Mouse (Mus musculus): ENCODE data around the gene 4930451I11Rik.
A peak's percentile ranks its signal among the peaks of the same experiment; 100 is the strongest.

4930451I11Rik gene

DNA sequence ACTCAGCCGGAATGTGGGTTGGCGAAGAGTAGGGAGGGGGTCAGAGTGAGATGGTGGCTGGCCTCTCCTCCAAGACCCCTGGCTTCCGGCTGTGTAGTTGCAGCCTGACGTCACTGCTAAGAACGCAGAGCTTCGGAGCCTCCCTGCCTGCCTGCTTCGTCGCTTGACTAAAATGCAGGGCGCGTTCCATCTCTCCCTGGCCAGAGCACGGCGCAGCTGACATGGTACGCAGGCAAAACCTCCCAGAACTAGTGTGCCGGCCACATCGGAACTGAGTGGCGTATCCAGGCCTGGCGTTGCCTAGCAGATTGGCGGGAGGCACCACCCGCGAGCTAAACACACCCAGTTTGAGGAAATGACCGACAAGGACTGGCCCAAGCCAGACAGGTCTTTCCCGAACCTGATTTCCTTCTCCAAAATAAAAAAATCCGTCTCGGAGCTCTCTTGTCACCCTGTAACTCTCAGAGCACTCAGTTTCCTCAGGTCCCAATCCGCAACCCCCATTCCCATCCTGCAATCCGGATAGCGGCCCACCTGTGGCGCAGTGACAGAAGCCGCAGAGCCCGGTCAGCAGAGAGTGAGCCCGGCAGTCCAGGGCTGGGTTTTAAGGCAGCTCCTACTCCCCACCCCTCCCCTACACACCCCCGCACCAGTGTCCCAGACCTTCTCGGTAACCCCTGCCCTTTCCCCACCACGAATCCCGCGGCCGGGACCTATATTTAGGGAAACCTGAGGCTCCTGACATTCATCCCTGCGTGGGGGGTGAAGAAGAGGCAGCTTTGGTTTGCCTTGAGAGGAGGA, 31.8 kb downstream of the 4930451I11Rik start:
- DNase-seq (ENCODE audit: low spot score): no peak

DNA sequence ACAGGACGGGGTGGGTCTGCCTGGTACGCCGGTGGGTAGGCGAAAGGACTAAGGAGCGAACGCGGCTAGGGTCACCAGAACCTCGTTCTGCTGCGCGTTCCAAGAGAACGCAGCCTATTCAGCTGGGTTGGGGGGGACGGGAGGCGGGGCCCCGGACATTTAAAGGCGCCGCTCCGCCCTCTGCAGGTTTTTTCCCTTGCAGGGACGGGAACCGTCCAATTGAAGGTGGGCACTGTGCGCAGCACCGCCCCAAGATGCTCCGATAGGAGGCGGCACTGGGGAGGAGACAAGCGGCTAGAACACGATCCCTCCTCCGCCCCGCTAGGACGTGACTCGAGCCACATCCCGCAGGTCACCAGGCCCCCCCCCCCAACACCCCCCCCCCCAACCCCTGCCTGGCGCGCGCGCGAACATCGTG, 32.4 kb downstream of the 4930451I11Rik start:
- peak; percentile 99 for DNase-seq (ENCODE audit: low spot score)

DNA sequence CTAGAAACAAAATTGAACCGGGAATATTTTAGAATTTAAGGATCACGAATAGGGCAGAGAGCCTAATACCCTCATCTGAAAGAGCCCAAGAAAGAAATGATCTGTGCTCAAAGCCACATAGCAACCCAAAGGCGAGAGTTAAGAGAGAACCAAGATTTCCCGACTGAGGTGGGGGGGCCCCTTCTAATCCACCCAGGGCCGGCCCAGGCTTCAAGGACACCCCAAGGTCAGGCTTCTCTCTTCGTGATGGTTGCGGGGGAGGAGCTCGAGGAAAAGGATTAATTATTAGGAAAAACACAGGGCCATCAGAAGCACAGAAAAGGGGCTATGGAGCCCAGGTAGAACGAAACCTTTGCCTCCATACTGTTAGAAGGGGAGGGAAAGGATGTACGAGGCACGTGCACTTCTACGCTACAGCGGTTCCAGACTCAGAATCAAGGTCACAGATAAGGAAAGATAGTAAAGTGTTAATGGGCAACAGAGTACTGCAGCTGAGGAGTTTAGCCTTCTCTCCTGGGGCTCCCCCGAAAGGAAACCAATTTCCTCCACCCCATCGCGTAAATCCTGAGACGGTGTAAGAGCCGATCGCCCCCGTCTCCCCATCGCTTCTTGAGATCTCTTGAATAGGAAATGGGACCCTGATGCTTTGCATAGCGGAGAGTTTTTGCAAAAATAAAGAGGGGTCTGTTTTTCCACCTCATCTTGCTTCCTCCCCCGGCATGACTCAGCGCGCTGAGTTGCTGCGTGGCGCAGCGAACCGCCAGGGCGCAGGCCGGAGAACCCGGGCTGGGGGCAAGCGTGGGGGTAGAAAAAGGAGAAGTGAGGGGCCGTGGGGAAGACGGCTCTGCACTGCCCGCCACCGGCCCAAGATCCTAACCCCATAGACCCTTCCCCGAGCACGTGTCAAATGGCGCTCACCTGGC, 33.1 kb downstream of the 4930451I11Rik start:
- DNase-seq (ENCODE audit: low spot score): no peak

DNA sequence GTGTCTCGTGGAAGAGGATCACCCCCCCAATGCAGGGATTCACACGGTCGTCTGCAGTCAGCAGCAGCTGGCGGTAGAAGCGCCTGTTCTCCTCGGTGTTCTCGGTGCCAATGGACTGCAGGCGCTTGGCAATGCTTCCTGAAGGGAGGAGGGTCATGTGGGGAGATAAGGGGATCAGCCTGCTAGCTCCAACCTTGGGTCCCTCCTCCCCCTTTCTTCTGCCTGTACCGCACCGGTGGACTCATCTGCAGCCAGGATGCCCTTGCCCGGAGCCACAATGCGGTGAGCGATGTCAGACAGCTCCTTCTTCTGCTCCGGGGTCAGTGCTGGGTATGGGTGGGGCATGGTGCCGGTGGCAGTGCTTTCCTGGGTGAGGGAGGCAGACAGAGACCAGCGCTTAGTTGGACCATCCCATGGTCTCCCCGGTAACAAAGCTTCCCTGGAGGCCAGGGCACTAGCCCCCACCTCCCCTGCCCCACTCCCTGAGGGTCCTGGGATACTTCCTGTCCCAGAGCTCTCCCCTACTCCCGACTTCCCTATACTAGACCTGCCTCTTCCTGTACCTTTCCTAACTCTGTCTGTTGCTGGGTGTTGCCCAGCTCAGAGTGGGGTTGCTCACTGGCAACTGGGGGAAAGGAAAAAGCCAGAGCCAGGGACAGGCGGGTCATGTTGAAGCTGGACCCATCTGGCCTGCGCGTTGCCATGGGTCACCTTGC, 33.9 kb downstream of the 4930451I11Rik start, which contains the start of gene Fam57b:
Gene Fam57b, plus strand, starts transcription at position 258 of the 716 bp plus-strand sequence.
- no peak for DNase-seq (ENCODE audit: low spot score)

DNA sequence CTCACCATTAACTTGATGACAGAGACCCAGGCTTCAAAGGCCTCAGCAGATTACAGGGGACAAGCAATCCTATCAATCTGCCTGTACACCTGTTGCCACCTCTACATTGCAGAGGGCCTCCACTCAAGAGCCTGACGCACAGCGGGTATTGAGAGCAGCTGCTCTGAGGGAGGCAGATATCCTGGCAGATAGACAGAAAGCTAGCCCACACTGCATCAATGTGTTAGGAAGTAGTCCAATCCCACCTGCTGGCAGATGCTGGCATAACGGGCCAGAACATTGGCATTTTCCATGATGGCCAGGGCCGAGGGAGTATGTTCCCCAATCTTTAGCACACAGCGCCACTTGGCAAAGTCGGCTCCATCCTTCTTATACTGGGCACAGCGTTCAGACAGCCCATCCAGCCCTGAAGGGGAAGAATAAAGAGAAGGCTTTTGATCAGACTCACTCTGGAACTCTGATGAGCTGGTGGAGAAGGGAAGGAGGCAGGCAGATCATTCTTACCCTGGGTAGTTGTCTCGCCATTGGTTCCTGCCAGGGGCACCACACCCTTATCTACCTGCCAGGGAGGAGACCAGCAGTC, 35.0 kb downstream of the 4930451I11Rik start:
- DNase-seq (ENCODE audit: low spot score): no peak

DNA sequence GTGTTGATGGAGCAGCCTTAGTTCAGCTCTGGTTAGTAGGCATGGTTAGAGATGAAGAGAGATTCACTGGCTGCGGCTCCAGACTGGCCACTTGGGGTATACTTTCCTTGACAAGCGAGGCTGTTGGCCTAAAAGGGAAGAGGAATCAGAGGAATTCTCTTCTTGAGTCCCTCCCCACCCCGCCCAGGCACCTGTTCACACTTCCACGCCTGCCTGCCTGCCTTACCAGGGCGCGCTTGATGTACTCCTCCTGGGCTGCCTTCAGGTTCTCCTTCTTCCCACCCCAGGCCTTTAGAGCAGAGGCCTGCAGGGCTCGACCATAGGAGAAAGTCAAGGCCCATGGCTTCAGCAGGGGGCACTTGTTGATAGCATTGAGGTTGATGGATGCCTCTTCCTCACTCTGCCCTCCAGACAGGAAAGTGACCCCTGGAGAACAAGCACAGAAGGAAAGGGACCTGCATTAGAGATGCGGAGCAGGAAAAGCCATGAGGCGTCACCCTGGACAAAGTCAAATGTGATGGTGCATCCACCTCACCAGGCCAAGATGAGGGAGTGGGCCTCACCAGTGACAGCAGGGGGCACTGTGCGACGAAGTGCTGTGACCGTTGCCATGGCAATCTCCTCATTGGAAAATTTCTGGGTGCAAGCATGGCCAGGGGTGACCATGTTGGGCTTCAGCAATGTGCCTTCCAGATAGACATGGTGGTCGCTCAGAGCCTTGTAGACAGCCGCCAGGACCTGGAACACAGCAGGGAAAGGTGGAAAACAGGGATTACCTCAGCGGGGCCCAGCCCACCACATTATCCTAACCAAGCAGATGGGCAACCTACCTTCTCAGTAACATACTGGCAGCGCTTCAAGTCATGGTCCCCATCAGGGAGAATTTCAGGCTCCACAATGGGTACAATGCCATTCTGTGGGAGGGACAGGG, 35.8 kb downstream of the 4930451I11Rik start:
- no peak for DNase-seq (ENCODE audit: low spot score)

DNA sequence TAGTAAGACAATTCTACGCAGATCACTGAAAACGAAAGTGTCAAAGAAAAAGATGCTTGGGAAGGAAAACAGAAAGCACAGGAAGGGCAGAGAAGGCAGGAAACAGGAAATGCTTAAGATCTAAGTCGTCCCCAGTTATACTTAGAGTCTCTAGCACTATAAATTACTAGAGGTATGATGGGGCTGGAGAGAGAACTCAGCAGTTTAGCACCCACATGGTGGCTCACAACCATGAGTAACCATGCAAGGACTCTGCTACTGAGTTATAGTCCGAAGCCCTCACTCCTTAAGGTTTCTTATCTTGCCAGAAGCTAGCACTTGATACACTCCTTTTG, 37.2 kb downstream of the 4930451I11Rik start:
- DNase-seq (ENCODE audit: low spot score): no peak

DNA sequence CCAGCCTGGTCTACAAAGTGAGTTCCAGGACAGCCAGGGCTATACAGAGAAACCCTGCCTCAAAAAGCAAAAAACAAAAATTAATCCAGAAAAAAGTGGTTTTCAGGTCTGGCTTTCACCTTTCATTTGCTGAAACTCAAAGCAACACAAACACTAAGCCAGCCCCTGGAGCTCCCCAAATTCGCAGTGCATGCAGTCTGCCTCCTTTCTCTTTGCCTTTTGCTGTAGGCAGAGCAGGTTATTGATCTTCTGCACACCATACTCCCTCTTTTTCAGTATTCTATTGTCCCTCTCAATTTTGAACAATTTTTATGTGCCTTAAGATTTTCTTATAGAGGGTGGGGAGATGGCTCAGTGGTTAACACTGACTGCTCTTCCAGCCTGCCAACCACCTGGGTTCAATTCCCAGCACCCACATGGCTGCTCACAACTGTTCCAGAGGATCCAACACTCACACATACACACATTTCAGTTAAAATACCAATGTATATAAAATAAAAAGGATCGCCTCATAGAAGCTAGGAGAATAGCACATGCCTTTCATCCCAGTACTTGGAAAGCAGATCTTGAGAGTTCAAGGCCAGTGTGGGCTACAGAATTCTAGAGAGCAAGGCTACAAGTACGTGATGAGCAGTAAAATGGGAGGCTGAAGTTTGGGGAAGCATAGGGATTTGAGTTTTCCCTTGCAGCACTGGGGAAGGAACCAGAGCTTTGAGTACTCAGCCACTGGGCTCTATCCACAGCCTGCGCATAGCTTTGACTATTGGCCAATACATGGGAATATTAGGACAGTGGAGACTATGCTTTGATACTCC, 37.8 kb downstream of the 4930451I11Rik start:
- DNase-seq (ENCODE audit: low spot score): no peak

DNA sequence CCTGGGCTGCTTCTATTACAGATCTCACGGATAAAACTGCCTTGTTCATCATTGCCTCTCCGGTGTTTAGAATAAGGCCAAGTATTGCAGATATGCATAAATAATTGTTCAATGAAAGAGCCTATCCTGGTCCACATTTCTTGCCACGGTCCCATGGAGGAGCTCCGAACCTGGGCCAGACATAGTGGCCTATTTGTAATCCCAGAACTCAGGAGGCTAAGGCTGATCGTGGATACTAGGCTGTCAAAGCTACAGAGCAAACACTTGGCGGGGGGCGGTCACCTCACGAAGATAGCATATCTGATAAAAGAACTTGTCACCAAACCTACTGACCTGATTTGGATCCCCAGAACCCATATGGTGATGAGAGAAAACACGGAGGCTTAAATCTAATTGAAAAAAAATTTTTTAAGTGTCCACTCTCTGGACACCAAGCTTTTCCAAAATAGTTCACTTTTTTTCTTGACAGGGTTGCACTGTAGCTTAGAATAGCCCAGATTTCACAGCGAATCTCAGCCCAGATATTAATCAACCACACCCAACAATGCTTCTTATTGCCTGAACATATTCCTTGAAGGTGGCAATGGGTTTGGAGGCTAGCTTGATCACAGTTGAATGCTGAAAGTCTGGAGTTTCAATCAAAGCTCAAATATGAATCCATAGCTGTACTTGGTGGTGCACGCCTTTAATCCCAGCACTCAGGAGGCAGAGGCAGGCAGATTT, 38.6 kb downstream of the 4930451I11Rik start:
- DNase-seq (ENCODE audit: low spot score): no peak

DNA sequence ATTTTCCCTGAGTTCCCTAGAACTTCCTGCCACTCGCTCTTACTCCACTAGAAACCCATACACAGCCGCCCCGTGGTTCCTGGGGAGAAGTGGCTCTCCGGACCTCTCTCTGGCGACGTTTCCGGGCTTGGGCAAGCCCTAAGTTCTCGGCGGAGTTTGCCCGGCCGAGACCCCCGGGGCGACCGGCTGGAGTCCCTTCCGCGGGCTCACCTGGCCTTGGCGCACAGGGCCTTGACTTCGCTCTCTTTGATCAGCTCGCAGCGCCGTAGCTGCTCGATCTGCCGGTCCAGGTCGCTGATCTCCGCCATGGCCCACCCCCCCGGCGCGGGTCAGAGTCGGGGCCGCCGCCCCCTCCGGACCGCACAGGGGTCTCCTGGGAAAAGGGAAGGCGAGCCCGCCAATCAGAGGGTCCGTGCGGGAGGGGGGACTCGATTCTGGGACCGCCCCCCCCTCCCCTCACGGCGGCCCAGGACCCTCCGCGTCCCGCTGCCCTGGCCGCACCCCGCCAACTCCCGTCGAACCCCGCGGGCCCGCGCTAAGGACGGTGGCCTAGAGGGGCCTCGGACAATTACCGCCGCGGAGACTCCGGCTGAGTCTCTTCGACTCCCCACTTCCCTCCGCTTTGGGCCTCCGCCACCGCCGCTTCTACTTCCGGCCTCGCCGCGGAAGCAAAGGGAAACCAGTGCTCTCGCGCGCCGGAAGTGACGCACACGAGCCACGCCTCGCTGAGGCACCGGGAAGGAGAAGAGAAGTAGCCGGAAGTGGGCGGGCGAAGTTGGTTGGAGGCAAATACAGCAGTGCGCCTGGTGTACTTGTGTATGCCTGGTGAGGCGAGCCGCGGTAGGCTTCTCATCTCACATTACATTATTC, 39.4 kb downstream of the 4930451I11Rik start, which contains the start of gene Ppp4c:
Gene Ppp4c, minus strand, starts transcription at position 646 of the 870 bp plus-strand sequence.
- DNase-seq (ENCODE audit: low spot score): peak; percentile 98

DNA sequence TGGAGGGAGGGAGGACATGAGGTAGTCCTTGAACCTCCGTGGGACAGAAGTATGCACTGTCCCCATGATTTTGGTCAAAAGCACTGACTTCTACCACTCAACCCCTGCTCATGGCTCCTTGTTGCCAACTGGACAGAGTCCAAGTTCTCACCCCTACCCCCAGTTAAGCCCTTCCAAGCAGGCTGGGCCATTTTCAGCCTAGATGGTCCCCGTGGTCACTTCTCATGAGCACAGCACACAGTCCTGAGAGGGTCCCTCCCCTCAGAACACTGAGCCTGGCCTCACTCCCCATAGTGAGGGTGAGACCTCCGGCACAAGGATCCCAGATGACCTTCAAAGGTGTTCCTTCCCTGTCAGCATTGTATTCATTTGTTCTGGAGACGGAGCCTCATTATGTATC, 42.3 kb downstream of the 4930451I11Rik start:
- no peak for DNase-seq (ENCODE audit: low spot score)

DNA sequence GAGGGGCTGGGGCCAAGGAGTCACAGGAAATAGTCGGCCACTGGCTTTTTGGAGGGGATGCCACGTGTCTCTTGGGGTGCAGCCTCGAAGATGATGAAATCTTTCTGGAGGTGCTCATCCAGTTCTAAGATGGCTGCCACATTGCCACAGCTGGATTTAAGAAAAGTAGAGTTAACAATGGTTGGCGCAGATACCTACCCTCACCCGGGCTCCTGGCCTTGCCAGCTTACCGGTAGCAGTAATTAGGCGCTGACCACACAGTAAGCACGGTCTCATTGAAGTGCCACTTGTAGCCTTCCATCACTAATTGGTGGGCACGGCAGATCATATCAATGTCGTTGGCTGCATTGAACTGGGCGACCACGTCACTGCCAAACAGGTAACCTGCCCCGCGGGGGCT, 45.3 kb downstream of the 4930451I11Rik start:
- DNase-seq (ENCODE audit: low spot score): no peak

DNA sequence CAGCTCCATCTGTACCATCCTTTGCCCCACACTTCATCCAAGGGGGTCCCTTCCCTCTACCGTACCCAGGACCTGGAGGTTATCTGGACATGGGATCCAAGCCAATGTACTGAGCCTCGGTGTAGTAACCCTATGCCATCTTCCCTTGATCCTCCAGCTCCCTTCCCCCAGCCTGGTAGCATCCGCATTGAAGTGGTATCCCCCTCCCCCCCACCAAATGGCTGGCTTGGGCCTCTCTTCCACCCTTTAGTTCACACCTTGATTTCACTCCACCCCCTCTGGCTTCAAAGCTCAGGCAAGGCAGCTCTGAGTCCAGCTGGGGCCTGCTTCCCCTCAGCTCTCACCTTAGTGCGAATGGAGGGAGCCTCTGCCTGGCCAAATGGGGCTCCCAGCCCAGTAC, 46.4 kb downstream of the 4930451I11Rik start:
- no peak for DNase-seq (ENCODE audit: low spot score)

DNA sequence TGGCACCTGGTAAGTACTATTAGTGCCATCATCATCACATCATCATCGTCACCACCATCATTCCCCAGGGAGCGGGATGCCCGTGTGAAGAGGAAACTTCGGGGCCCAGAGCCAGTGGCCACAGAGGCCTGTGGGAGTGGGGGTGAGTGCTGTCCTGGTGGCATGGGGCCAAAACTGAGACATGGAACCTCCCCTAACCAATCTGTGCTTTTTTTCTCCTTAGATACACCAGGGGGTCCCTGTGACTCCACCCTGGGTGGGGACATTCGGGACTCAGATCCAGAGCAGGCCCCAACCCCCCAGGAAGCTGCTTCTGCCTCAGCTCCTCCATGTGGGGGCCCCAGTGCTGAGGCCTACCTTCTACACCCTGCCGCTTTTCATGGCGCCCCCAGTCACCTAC, 47.0 kb downstream of the 4930451I11Rik start:
- DNase-seq (ENCODE audit: low spot score): no peak

DNA sequence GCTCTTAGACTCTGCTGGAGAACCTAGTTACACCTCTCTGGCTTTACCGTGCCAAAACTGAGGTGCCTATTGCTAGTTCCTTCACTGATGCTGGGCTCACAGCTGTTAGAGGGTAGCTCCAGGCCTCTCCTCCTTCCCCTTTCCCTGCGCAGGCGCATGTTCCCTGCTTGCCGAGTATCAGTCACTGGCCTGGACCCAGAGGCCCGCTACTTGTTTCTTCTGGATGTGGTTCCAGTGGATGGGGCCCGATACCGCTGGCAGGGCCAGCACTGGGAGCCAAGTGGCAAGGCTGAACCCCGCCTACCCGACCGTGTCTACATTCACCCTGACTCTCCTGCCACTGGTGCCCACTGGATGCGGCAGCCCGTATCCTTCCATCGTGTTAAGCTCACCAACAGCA, 48.7 kb downstream of the 4930451I11Rik start:
- DNase-seq (ENCODE audit: low spot score): no peak

DNA sequence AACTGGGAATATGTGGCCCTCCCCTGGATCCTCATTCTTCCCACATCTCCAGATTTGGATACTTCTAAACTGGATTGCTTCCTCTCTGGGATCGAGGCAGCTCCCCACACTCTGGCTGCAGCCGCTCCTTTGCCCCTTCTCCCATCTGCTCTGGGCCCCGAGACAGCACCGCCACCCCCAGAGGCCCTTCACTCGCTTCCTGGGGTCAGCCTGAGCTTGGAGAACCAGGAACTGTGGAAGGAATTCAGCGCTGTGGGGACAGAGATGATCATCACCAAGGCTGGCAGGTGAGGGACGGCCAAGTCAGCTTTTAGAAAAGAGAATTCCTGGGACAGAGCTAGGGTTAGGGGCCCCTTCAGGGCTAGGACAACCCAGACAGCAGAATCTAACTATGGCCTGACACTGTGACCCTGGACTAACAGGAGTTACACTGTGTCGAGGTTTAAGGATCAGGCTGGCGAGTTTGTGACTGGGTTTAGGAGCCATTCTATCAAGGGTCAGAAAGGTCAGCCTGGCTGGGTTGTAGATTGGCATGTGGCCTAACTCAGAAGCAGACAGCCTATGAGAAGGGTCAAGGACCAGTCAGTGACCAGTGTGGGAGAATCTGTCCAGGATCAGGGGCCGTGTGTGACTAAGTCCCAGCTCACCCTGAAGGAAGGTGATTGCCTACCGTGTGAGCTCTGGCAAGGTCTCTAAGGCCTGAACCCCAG, 49.6 kb downstream of the 4930451I11Rik start:
- no peak for DNase-seq (ENCODE audit: low spot score)

DNA sequence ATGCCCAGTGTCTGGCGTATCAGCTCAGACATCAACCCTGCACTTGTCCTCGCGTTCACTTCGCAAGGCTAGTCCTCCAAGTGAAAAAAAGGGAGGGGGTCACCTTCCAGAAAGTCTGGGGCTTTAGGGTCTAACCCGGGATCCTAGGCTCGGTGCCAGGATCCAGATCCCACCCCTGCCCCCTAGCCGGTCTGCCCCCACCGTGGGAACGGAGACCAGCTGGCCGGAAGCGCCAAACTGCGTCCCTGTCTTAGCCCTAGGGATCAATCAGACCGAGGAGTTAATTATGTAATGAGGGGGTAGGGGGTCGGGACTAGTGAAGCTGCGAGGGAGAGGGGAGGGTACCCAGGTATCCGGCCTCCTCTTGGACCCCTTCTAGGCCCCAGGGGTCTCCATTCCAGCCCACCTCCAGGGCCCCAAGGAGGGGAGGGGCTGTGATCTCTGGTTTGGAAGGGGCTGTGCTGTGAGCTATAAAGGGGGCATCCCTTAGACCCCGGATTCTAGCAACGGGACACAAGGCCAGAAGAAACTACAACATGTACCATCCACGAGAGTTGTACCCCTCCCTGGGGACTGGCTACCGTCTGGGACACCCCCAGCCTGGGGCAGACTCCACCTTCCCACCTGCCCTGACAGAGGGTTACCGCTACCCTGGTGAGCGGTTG, 50.3 kb downstream of the 4930451I11Rik start, which contains the start of gene Tbx6:
Gene Tbx6, plus strand, starts transcription at position 513 of the 665 bp plus-strand sequence.
- DNase-seq (ENCODE audit: low spot score): no peak

All from lung, postnatal 25 days (tissue).